Mouse (Mus musculus) kidney, adult 2 months (tissue): ENCODE measurements around the gene Sap30bp.

Source experiments
- CTCF ChIP-seq: fragments of 200-500 bp; conservative IDR thresholded peaks from 2 replicates; pipeline ENCODE4 v1.5.1; 2011; ENCODE audit warnings: low read depth, mild to moderate bottlenecking, control low read depth, low read length, moderate library complexity, mixed read lengths; ENCODE audit not compliant: insufficient read depth, insufficient read length
- POLR2A ChIP-seq: fragments of 200-500 bp; IDR thresholded peaks from one replicate; pipeline ENCODE4 v1.6.1; 2011; ENCODE audit warnings: low read depth, low read length, control low read depth

GRCm38 (mm10) chr11:115971016-115971415 lies 37.9 kb downstream of the Sap30bp start:
- TF ChIP-seq POLR2A (no peak), CTCF (no peak)
